Mouse (Mus musculus) adrenal gland, adult 8-10 months (tissue): Measurements from ENCODE around the gene Csnk1g2. TPM values are rescaled to one million over a fixed set of nuclear protein-coding genes. Genes with fewer than 3 reads are reported as not detected.
"Not testable (repeated sequence)": the region's sequence is repeated elsewhere in the genome, so short reads cannot be mapped to it uniquely, and the experiment has no call there.

Experiments used
- DNase-seq: peaks from one replicate; pipeline ENCODE4 v3.0.0; 2022
- total RNA-seq, 4 experiments: library from RNA; stranded (reverse); gene quantifications; 2 replicates each; pipeline ENCODE4 v1.2.4; 2022

Gene Csnk1g2
- total RNA-seq, 4 experiments from 2014 or later = 157 to 173 (median 165) TPM

- DNase-seq = peak; percentile 91
These were observed 19.8 kb upstream of the Csnk1g2 start, which contains the start of the genes Scamp4 and Adat3 for GRCm38 (mm10) chr10:80602698-80603325. Gene Scamp4, plus strand, starts transcription at chr10:80602872. Gene Adat3, plus strand, starts transcription at chr10:80602880.

- DNase-seq = no peak
These were observed 19.3 kb upstream of the Csnk1g2 start for GRCm38 (mm10) chr10:80603364-80603763.

- no peak for DNase-seq
These were observed 18.6 kb upstream of the Csnk1g2 start for GRCm38 (mm10) chr10:80604001-80604509.

GRCm38 (mm10) chr10:80604988-80605387 lies 17.6 kb upstream of the Csnk1g2 start:
- DNase-seq = no peak

- not testable (repeated sequence) for DNase-seq
These were observed 16.9 kb upstream of the Csnk1g2 start, which contains the start of gene Gm49322 for GRCm38 (mm10) chr10:80605721-80606120. Gene Gm49322, plus strand, starts transcription at chr10:80606021.

- DNase-seq = no peak
These were observed 16.3 kb upstream of the Csnk1g2 start for GRCm38 (mm10) chr10:80606306-80606705.

GRCm38 (mm10) chr10:80606737-80607350 lies 15.8 kb upstream of the Csnk1g2 start:
- DNase-seq = no peak

GRCm38 (mm10) chr10:80608435-80608834 lies 14.2 kb upstream of the Csnk1g2 start:
- DNase-seq = no peak

GRCm38 (mm10) chr10:80609269-80609924 lies 13.2 kb upstream of the Csnk1g2 start:
- no peak for DNase-seq

- no peak for DNase-seq
These were observed 12.4 kb upstream of the Csnk1g2 start for GRCm38 (mm10) chr10:80610116-80610785.

GRCm38 (mm10) chr10:80611024-80611423 lies 11.6 kb upstream of the Csnk1g2 start:
- no peak for DNase-seq

GRCm38 (mm10) chr10:80611905-80612304 lies 10.7 kb upstream of the Csnk1g2 start:
- no peak for DNase-seq

- DNase-seq = no peak
These were observed 8.8 kb upstream of the Csnk1g2 start for GRCm38 (mm10) chr10:80613821-80614220.

- DNase-seq = no peak
These were observed 8.3 kb upstream of the Csnk1g2 start for GRCm38 (mm10) chr10:80614351-80614750.

GRCm38 (mm10) chr10:80618181-80618580 lies 4.5 kb upstream of the Csnk1g2 start:
- DNase-seq = no peak

GRCm38 (mm10) chr10:80619465-80620244 lies 3.0 kb upstream of the Csnk1g2 start:
- DNase-seq = no peak

GRCm38 (mm10) chr10:80620365-80620764 lies 2.3 kb upstream of the Csnk1g2 start:
- no peak for DNase-seq

GRCm38 (mm10) chr10:80620796-80621689 lies 1.6 kb upstream of the Csnk1g2 start:
- DNase-seq = no peak

- no peak for DNase-seq
These were observed 1.0 kb upstream of the Csnk1g2 start for GRCm38 (mm10) chr10:80621690-80621939.

- peak; percentile 99 for DNase-seq
These were observed 538 bp upstream of the Csnk1g2 start for GRCm38 (mm10) chr10:80621940-80622660.
